Mouse (Mus musculus) thymus, adult 2 months (tissue): Measurements from ENCODE around the gene 3110018I06Rik.

Experiments
- CTCF ChIP-seq: fragments of 200-500 bp; IDR thresholded peaks from 2 replicates; pipeline ENCODE4 v1.5.1; 2012; ENCODE audit warnings: mild to moderate bottlenecking, control low read depth, low read length, moderate library complexity, borderline replicate concordance; ENCODE audit not compliant: control insufficient read depth, poor library complexity, insufficient read depth; ENCODE audit errors: extremely low read depth
- POLR2A ChIP-seq: fragments of 200-500 bp; IDR thresholded peaks from 2 replicates; pipeline ENCODE4 v1.6.1; 2012; ENCODE audit warnings: mild to moderate bottlenecking, low read length, control low read depth, moderate library complexity; ENCODE audit not compliant: control insufficient read depth, poor library complexity, insufficient read depth; ENCODE audit errors: extremely low read depth

DNA sequence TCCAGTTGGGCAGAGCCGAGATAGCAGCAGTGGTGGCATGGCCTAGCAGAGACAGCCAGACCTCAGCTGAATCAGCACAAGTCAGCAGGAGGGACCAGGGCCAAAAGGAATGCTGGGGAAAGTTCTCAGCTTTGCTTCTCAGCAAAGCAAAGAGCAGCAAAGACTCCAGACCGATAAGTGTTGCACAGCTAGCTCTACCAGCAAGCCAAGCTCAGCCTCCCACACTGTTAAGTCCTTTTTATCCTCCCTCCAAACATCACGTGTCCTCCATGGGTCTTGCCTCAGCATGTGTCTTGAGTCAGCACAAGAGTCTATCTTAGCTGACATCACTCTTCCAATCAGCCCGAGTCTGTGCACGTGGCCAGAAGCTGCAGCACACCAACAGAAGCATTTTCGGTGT lies at the start of gene 3110018I06Rik:
- TF ChIP-seq CTCF (no peak), POLR2A (no peak)
